Mouse (Mus musculus) C2C12 (cell line): Measurements from ENCODE around the gene Mov10. TPM values are rescaled to one million over a fixed set of nuclear protein-coding genes. Genes with fewer than 3 reads are reported as not detected.
A peak's percentile ranks its signal among the peaks of the same experiment; 100 is the strongest.
"Not testable (repeated sequence)": the region's sequence is repeated elsewhere in the genome, so short reads cannot be mapped to it uniquely, and the experiment has no call there.

Experiments
- H3K27me3 ChIP-seq: one replicate; pipeline ENCODE4 v1.6.1; 2011; ENCODE audit not compliant: control insufficient read depth, insufficient read depth, insufficient read length
- H3K36me3 ChIP-seq: one replicate; pipeline ENCODE4 v1.6.1; 2011; ENCODE audit not compliant: control insufficient read depth, insufficient read depth
- H3K4me3 ChIP-seq: one replicate; pipeline ENCODE4 v1.5.1; 2011; ENCODE audit warnings: mild to moderate bottlenecking, control low read depth; ENCODE audit not compliant: poor library complexity, insufficient read depth, severe bottlenecking
- H3K79me2 ChIP-seq: one replicate; pipeline ENCODE4 v1.6.1; 2011; ENCODE audit not compliant: control insufficient read depth, insufficient read depth
- H3K79me3 ChIP-seq: one replicate; pipeline ENCODE4 v1.6.1; 2011; ENCODE audit warnings: low read depth, control low read depth
- H3ac ChIP-seq: one replicate; pipeline ENCODE3; 2011; ENCODE audit warnings: low read depth; ENCODE audit not compliant: control insufficient read depth, insufficient read length
- CEBPB ChIP-seq: IDR thresholded peaks from one replicate; pipeline ENCODE4 v1.6.1; 2011; ENCODE audit warnings: low read depth, mild to moderate bottlenecking, control low read depth, moderate library complexity
- CTCF ChIP-seq: IDR thresholded peaks from one replicate; pipeline ENCODE4 v1.5.1; 2011; ENCODE audit not compliant: control insufficient read depth, insufficient read depth, insufficient read length
- FOSL1 ChIP-seq: IDR thresholded peaks from one replicate; pipeline ENCODE4 v1.8.0; 2011; ENCODE audit warnings: mild to moderate bottlenecking, low read length; ENCODE audit not compliant: poor library complexity, insufficient read depth, severe bottlenecking
- MAX ChIP-seq: IDR thresholded peaks from one replicate; pipeline ENCODE4 v1.6.1; 2011; ENCODE audit warnings: mild to moderate bottlenecking, control low read depth
- MYOD1 ChIP-seq: IDR thresholded peaks from one replicate; pipeline ENCODE4 v1.6.1; 2011; ENCODE audit warnings: low read depth; ENCODE audit not compliant: control insufficient read depth, insufficient read length
- MYOG ChIP-seq: IDR thresholded peaks from one replicate; pipeline ENCODE4 v1.6.1; 2011; ENCODE audit not compliant: control insufficient read depth, insufficient read length; ENCODE audit errors: extremely low read depth
- USF1 ChIP-seq: IDR thresholded peaks from one replicate; pipeline ENCODE4 v1.6.1; 2011; ENCODE audit warnings: low read depth, mild to moderate bottlenecking, control low read depth, moderate library complexity
- polyA plus RNA-seq: library from polyadenylated mRNA; unstranded; fragments of >200 nt; fragmentation: generic; extraction: Trizol; gene quantifications from one replicate; pipeline ENCODE4 v1.2.1, GENCODE M21; 2012; ENCODE audit warnings: missing spikeins

The Mov10 gene
- polyA plus RNA-seq, 1 experiment, result 9.3 TPM

DNA sequence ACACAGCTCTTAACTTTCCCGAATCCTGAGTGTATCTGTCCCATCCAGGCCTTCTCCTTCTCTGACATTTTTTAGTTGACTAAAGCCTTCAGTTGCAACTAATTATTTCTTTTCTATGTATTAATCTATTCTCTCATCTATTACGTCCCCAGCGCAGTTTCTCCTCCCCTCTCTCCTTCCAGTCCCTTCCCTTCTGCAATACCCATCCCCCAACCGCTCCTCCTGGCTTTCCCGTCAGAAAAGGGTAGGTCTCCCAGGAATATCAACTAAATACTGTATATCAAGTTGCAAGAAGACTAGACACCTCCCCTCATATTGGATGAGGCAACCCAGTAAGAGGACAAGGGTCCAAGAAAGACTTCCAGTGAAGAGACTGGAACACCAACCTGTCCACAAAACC lies 59.5 kb downstream of the Mov10 start:
- TF ChIP-seq CEBPB (no peak), MYOD1 (no peak), FOSL1 (no peak), MYOG (no peak), CTCF (no peak), MAX (no peak), USF1 (no peak)
- Histone ChIP-seq H3K36me3 (no peaks in the 10 kb centered on the region), H3K27me3 (peaks cover 8% of the 10 kb centered on the region), H3ac (no peak overlapping the region), H3K79me3 (no peaks in the 10 kb centered on the region), H3K79me2 (no peaks in the 10 kb centered on the region), H3K4me3 (no peak overlapping the region)

GRCm38 (mm10) chr3:104758406-104758805 lies 60.0 kb downstream of the Mov10 start:
- Histone ChIP-seq H3K27me3 (peaks cover 8% of the 10 kb centered on the region), H3K79me2 (no peaks in the 10 kb centered on the region), H3ac (no peak overlapping the region), H3K79me3 (no peaks in the 10 kb centered on the region), H3K36me3 (no peaks in the 10 kb centered on the region), H3K4me3 (no peak overlapping the region)
- no peak for TF ChIP-seq CEBPB
- TF ChIP-seq MAX, result no peak
- no peak for TF ChIP-seq FOSL1
- TF ChIP-seq USF1, result no peak
- no peak for TF ChIP-seq MYOD1
- peak; percentile 2 for TF ChIP-seq CTCF

GRCm38 (mm10) chr3:104752845-104753244 lies 65.5 kb downstream of the Mov10 start:
- H3ac ChIP-seq, H3K79me2 ChIP-seq, H3K36me3 ChIP-seq, H3K79me3 ChIP-seq, H3K4me3 ChIP-seq, H3K27me3 ChIP-seq: not testable (repeated sequence)

Other genes with a start within 250 kb of the Mov10 start
- 25.8 TPM for gene Slc16a1, start 179.9 kb downstream of the Mov10 start, polyA plus RNA-seq
- 0.08 TPM for gene Ppm1j, start 37.5 kb downstream of the Mov10 start, polyA plus RNA-seq
- gene Fam19a3, start 36.7 kb downstream of the Mov10 start, polyA plus RNA-seq, result not detected
- 485 TPM for gene Rhoc, start 30.2 kb downstream of the Mov10 start, polyA plus RNA-seq
- 9.8 TPM for gene St7l, start 45.4 kb upstream of the Mov10 start, polyA plus RNA-seq
- gene Capza1, start 45.9 kb upstream of the Mov10 start, polyA plus RNA-seq, result 27.9 TPM
- gene Wnt2b, start 143.4 kb upstream of the Mov10 start, polyA plus RNA-seq, result 0.08 TPM
- 11.2 TPM for gene Cttnbp2nl, start 234.6 kb upstream of the Mov10 start, polyA plus RNA-seq
- not detected for gene 4930564D02Rik, start 248.3 kb upstream of the Mov10 start, polyA plus RNA-seq